Mouse (Mus musculus) telencephalon, adult 2 months (tissue): ENCODE measurements at regions not wholly inside any gene's neighbourhood (a gene's known extent, or its start where the extent isn't known, plus 50 kb on each side); places are given as distances from the start of the nearest gene placed in this dataset.
"Not testable (repeated sequence)": the region's sequence is repeated elsewhere in the genome, so short reads cannot be mapped to it uniquely, and the experiment has no call there.

ENCODE experiments used
- DNase-seq: peaks from one replicate; pipeline ENCODE4 v3.0.0-alpha.2; 2011; ENCODE audit warnings: low read depth, low spot score

DNA sequence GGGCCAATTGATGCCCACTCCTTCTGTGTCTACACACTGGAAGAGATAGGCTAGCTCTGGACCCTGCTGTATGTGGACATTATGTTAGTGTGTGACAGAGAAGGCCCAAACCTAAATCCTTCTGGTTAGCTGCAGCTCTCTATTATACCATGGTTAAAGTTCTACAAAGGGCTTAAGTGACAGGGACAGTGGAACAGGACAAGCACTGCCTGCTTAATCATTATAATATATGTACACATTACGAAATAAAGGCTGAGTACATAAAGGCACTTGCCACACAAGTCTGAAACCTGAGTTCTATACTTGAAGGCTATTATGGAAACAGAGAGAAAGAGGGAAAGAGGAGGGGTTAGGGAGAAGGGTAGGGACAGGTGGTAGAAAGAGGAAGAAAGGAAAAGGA lies 55.2 kb downstream of the Rdh14 start:
- DNase-seq, result no peak

- DNase-seq, result no peak
These were observed 67.5 kb downstream of the Rdh14 start for GRCm38 (mm10) chr12:10457960-10458655.

DNA sequence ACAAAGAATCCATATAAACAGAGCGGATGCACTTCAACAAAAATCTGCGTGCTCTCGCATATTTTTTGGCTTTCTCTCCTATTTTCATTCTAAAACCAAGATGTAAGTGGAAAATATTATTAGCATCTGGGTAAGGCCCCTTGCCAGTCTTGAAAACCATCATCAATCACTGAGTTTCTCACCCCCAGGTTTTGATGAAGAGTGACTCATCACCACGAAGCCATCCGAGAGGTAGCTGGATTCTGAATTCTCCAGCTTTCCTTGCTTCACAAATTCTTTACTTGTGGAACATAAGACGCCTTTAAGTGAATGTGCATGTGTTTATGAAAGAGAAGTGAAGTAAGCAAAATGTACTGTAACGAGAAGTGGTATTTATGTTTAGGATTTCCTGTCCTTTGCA lies 71.2 kb downstream of the Rdh14 start:
- DNase-seq, result no peak

GRCm38 (mm10) chr12:10462956-10463355 lies 72.4 kb downstream of the Rdh14 start:
- DNase-seq, result no peak

DNA sequence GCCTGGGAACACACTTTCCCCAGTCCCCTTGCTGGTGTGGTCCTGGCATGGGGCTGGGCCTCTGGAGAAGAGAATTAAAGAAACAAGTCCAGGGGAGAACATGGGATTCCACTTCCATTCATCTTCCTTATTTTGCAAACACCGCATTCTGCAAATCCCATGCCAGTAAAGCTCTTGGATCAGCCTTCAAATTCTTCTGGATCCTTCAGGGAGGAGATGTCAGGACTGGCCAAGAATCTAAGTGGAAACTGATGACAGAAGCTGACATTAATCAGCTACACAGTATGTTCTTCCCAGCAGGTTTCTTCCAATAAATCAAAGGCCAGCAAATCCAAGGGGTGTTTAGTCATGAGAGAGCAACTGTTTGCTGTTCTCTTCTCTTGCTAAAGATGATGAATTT lies 83.4 kb downstream of the Rdh14 start:
- no peak for DNase-seq

GRCm38 (mm10) chr12:10480781-10481180 lies 90.2 kb downstream of the Rdh14 start:
- no peak for DNase-seq

GRCm38 (mm10) chr12:10482294-10483010 lies 91.9 kb downstream of the Rdh14 start:
- no peak for DNase-seq

DNA sequence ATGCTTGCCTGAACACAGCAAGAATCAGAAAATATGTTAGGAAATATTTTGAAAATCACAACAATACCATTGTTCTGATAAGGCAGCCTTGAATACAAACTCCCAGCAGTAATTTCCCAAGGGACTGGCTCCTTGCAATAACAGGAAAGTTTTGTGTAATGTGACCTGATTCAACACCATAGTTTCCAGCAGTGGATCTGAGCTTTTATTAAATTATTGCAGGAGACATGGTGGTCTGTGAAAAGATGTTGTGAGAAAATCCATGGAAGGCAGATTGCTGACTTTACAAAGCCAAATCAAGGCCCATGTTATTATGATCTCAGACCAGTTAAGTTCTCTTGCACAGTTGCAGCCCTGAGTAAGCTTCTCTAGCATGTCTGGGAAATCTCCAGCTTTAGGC lies 116.1 kb downstream of the Rdh14 start:
- no peak for DNase-seq

- DNase-seq, result peak; percentile 26
These were observed 123.0 kb downstream of the Rdh14 start for GRCm38 (mm10) chr12:10513526-10513925.

DNA sequence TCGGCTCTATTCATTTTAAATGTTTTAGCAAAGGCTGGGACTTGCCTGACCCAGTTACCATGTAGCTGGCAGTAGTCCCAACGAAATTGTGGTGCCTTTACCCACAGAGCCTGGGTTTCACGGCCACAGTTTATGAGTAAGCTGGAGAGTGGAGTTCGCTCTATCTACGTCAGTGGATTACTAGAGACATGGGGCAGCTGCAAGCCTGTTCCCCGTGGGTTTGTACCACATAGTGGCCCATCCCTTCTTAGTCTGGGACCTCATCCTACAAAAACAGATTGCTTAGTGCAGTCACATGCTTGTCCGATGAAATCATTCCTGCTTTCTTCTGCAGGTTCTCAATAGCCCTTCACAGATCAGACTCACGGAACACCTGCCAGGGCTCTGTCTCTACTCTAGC lies 123.7 kb downstream of the Rdh14 start:
- no peak for DNase-seq

DNA sequence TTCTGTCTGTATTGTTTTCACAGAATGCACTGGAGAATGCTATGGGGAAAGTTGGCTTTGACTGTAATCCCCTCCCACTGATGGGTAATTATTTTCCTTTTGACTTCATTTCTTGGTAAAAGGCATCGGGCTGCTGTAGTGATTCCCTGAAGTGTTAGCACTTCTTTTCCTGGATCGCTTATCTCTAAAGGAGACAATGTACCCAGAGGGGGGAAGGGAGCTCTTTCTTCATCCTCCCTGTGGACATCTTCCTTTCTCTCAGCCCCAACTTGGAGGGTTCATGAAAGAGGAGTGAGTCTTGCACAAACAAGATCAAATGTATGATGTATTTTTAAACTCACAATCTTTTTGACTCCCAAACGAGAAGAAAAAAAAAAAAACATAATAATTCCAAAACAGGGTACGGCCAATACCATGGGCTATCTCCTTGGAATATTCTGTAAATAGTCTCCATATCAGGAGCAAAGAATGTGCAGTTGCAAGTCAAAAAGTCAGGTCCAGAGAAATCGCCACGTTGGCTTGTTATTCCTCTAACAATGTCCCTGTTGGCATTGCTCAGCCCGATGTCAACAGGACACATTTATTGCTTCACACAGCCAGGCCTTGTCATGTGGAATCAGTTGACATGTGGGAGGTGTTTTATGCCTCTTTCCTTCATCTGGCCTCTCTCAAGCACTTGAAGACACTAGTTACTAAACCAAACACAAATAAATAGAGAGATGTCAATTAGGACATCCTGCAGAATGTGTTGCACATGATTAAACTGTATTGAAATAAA lies 134.1 kb downstream of the Rdh14 start:
- DNase-seq, result no peak

GRCm38 (mm10) chr12:10525934-10526333 lies 135.4 kb downstream of the Rdh14 start:
- no peak for DNase-seq

DNA sequence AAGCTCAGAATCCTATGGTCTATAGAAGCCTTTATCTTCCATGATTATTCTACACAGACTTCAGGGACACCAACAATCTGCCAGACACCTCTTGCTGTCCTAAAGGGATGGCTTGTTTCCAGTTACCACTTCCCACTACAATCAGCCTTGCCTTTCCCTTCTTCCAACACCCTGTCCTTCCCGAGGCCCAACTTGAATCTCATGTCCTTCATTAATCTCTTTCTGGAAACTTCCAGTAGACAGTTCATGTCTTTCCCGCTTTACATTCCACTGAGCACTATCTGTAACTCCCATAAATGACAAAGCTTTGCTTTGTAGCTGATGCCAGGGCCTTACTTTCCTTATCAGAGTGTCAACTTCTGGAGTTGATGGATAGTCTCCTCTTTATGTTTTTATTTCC lies 138.5 kb downstream of the Rdh14 start:
- DNase-seq, result no peak

DNA sequence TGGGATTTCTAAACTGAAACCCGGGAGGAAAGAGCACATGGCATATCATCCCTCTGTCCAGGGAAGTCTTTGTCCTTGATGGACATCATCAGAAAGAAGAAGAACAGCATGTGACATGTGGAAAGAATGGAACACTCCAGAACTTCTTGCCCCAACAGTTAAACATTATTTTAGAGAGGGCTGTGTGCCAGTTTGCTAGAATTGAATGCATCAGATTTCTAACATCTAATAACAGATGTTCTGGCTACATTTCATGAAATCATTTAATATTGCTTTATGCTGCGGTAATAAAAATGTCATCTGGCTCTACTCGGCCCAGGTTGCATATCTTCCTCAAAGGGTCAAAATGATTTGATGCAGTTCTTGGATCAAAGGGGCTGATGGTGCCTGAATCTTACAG lies 140.4 kb downstream of the Rdh14 start:
- DNase-seq, result no peak

- no peak for DNase-seq
These were observed 143.4 kb downstream of the Rdh14 start for GRCm38 (mm10) chr12:10533971-10534370.

GRCm38 (mm10) chr12:10536239-10536638 lies 145.7 kb downstream of the Rdh14 start:
- DNase-seq, result no peak

- DNase-seq, result no peak
These were observed 146.5 kb downstream of the Rdh14 start for GRCm38 (mm10) chr12:10537069-10537468.

DNA sequence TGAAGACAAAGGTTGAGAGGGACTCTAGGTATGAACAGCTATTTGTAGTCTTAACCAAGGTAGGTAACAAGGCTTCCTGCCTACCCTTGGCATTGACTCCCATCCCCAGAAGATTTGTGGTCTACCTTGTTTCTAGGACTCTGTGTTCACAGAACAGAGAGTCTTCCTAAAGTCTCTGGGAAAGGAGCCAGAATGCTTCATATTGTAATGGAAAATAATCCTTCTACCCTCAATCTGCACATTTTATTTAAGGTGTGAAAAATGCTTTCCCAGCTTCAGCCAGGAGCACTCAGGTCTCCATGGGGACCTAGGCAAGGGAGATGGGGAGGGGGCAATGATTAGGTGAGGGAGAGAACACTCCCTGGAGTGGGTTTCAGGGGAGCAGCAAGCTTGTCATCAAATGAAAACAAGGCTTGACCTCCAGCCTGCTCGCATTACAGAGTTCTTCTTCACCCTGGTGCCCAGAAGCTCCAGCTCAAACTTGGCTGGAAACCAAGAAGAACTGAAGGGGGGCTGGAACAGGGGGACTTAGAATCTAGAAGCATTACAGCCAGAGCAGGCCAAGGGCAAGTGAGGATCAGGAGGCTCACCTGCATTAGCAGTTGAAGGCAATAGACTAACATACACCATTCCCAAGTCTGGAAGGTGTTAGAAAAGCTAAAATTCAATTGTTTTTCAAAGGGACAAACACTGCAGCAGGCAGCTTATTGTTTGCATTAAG lies 159.1 kb downstream of the Rdh14 start:
- DNase-seq, result no peak

GRCm38 (mm10) chr12:10554701-10555100 lies 164.1 kb downstream of the Rdh14 start:
- not testable (repeated sequence) for DNase-seq

- no peak for DNase-seq
These were observed 172.4 kb downstream of the Rdh14 start for GRCm38 (mm10) chr12:10562966-10563365.

DNA sequence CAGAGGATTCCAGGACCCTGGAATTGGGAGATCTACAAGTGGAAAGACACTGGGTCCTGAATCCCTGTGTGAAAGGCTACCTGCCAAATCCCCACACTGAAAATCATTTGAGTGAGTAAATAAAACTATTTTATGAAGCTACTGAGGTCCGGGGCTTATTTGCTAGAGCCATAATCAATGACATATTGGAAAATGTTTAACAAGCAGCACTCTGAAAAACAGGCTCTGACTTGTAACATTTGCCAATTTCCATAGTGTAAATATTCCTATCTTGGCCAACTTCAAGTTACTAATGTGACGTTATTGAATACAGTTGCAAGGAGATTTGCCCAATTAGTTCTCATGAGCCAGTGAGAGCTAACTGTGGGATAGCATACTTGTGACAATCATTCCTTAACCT lies 177.3 kb downstream of the Rdh14 start:
- DNase-seq, result no peak
